Mouse (Mus musculus) cortical plate, adult 2 months (tissue): ENCODE measurements around the gene Akap7.

Source experiments
- CTCF ChIP-seq: fragments of 200-500 bp; IDR thresholded peaks from 2 replicates; pipeline ENCODE4 v1.5.1; 2011; ENCODE audit warnings: mild to moderate bottlenecking, control low read depth, low read length; ENCODE audit not compliant: insufficient read depth; ENCODE audit errors: extremely low read depth
- POLR2A ChIP-seq: fragments of 200-500 bp; IDR thresholded peaks from 2 replicates; pipeline ENCODE4 v1.6.1; 2011; ENCODE audit warnings: mild to moderate bottlenecking, low read length, control low read depth; ENCODE audit not compliant: insufficient read depth; ENCODE audit errors: extremely low read depth

DNA sequence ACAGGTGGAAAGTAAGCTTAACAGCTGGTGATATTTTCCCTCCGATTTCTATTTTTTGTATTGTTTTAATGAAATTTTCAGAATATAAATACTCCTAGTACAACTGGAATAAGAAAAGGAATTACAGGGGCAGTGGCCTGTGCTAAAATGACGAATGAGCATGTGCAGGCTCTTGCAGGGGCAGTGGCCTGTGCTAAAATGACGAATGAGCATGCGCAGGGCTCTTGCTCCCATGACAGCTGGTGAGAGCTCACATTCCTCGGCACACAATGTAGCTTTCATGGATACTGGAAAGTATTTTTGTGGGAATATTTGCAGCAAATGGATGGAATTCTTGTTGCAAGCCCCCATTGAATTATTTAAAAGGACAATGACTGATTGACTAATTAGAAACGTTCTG, 46.5 kb downstream of the Akap7 start:
- no peak for TF ChIP-seq CTCF
- TF ChIP-seq POLR2A: no peak
